Mouse (Mus musculus) MEL (cell line): Measurements from ENCODE around the gene Trappc2l.

Source experiments
- CTCF ChIP-seq, 3 experiments: IDR thresholded peaks in 2 of 3; conservative IDR thresholded peaks in 1 of 3; 2 replicates each; pipeline ENCODE4 v1.5.1; 2011 to 2012; ENCODE audit warnings: low read length in 3 of 3, low read depth in 2 of 3, mild to moderate bottlenecking in 2 of 3, improper control_type of control experiment in 1 of 3, inconsistent platforms in 1 of 3, mixed read lengths in 1 of 3, moderate library complexity in 1 of 3; ENCODE audit not compliant: control insufficient read depth in 1 of 3, insufficient read depth in 1 of 3, poor library complexity in 1 of 3, severe bottlenecking in 1 of 3
- E2F4 ChIP-seq: IDR thresholded peaks from 2 replicates; pipeline ENCODE4 v1.6.1; 2011; ENCODE audit warnings: low read depth, low read length, improper control_type of control experiment, borderline replicate concordance
- EP300 ChIP-seq, 2 experiments: IDR thresholded peaks; 2 replicates each; pipeline ENCODE4 v1.6.1; 2011; ENCODE audit warnings: improper control_type of control experiment in 2 of 2, low read length in 2 of 2, low read depth in 1 of 2, mild to moderate bottlenecking in 1 of 2
- KAT2A ChIP-seq: conservative IDR thresholded peaks from 2 replicates; pipeline ENCODE4 v1.6.1; 2012; ENCODE audit warnings: low read depth, low read length, improper control_type of control experiment, inconsistent platforms
- MAX ChIP-seq: IDR thresholded peaks from 2 replicates; pipeline ENCODE4 v1.6.1; 2011; ENCODE audit warnings: low read length, improper control_type of control experiment
- MYB ChIP-seq: IDR thresholded peaks from 2 replicates; pipeline ENCODE4 v1.6.1; 2011; ENCODE audit warnings: mild to moderate bottlenecking, low read depth, low read length, improper control_type of control experiment
- POLR2A ChIP-seq, 2 experiments: IDR thresholded peaks; 2 replicates each; pipeline ENCODE4 v1.6.1; 2011 to 2012; ENCODE audit warnings: low read length in 2 of 2, mild to moderate bottlenecking in 2 of 2, control low read depth in 1 of 2, improper control_type of control experiment in 1 of 2, low read depth in 1 of 2, moderate library complexity in 1 of 2; ENCODE audit not compliant: control insufficient read depth in 1 of 2, insufficient read depth in 1 of 2, poor library complexity in 1 of 2
- POLR2AphosphoS2 ChIP-seq: IDR thresholded peaks from 2 replicates; pipeline ENCODE4 v1.6.1; 2011; ENCODE audit warnings: low read length, improper control_type of control experiment
- RAD21 ChIP-seq: IDR thresholded peaks from 2 replicates; pipeline ENCODE4 v1.6.1; 2011; ENCODE audit warnings: mild to moderate bottlenecking, low read depth, low read length, improper control_type of control experiment
- SIN3A ChIP-seq: IDR thresholded peaks from 2 replicates; pipeline ENCODE4 v1.6.1; 2012; ENCODE audit warnings: low read length, improper control_type of control experiment, inconsistent platforms
- USF1 ChIP-seq: IDR thresholded peaks from 2 replicates; pipeline ENCODE4 v1.6.1; 2014; ENCODE audit warnings: low read depth, mild to moderate bottlenecking, inconsistent platforms, low read length, improper control_type of control experiment, moderate library complexity
- ZMIZ1 ChIP-seq: IDR thresholded peaks from 2 replicates; pipeline ENCODE4 v1.6.1; 2012; ENCODE audit warnings: low read depth, mild to moderate bottlenecking, inconsistent platforms, low read length, improper control_type of control experiment, moderate library complexity

- TF ChIP-seq CTCF (IDR thresholded peaks at IDR 0.05 in 2 of 3, conservative IDR thresholded peaks at IDR 0.05 in 1 of 3; ENCODE audit: control insufficient read depth in 1 of 3, insufficient read depth in 1 of 3, low read depth in 2 of 3, low read length in 3 of 3, poor library complexity in 1 of 3, severe bottlenecking in 1 of 3) (no peak), POLR2AphosphoS2 (no peak), KAT2A (no peak), MYB (no peak), E2F4 (no peak), EP300 (IDR thresholded peaks at IDR 0.05; ENCODE audit: low read depth in 1 of 2, low read length in 2 of 2) (no peak), ZMIZ1 (no peak), SIN3A (no peak; the same call in none of the 2 replicates), MAX (peak; percentile 59; the same call in 1 of the 2 replicates), RAD21 (no peak), USF1 (no peak), POLR2A (IDR thresholded peaks at IDR 0.05; ENCODE audit: control insufficient read depth in 1 of 2, insufficient read depth in 1 of 2, low read depth in 1 of 2, low read length in 2 of 2, poor library complexity in 1 of 2) (no peak)
Measured at GRCm38 (mm10) chr8:122566766-122567165, 44.7 kb upstream of the Trappc2l start.
